Mouse (Mus musculus) layer of hippocampus, adult 18-20 months (tissue): Measurements from ENCODE around the gene Ddx55. TPM values are rescaled to one million over a fixed set of nuclear protein-coding genes. Genes with fewer than 3 reads are reported as not detected.

Source experiments
- DNase-seq, 2 experiments: peaks; one replicate each; pipeline ENCODE4 v3.0.0; 2022; ENCODE audit warnings: low spot score in 2 of 2
- long read RNA-seq: library from polyadenylated mRNA; stranded (forward); transcript quantifications from one replicate; pipeline ENCODE4 v2.0.0, GENCODE M21; 2021
- total RNA-seq, 2 experiments: library from RNA; stranded (reverse); gene quantifications; 2 replicates each; pipeline ENCODE4 v1.2.3; 2021

The Ddx55 gene
- 10 to 100 TPM; 23.8 to 24.4 TPM for total RNA-seq
- long read RNA-seq, transcript Ddx55-201 (14 exons, 2,799 nt): major isoform, 13 of 23 reads
- long read RNA-seq, partial matches to known transcripts: 2 of 23 reads
- long read RNA-seq, other reads (novel, unspliced or antisense): 8 of 23 reads

DNA sequence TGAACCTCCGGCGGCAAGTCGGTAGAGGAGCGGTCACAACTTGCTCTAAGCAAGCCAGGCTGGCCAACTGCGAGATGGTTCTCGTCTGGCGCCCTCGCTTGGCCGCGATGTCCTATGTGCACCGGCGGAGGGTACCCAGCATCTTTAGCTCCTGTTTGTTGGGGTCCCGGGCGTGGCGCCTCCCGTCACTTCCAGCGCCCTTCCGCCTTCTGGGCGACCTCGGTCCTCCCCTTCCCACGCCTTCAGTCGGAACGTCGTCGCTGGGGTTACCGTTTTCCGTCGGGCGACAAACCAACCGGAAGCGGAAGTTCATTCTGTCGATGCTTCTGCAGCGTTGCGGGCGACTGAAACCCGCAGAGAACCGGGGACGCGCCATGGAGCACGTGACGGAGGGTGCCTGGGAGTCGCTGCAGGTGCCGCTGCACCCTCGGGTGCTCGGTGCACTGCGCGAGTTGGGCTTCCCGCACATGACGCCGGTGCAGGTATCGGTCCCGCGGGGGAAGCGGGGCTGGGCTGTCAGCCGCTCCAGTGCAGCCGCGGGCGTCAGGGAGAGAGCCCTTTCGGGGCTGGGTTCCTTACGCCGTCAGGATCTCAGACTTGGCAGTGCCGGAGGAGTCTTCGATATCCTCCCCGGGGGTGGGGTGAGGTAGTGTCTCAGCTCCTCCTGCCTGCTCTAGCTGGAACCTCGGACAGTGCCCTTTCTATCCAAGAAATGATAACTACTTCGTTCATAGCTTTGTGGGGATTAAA lies at the start of gene Ddx55:
TSS of gene Ddx55 (plus strand) at position 307 of the 750 bp plus-strand sequence.
- DNase-seq: peak; percentile 87 to 91

DNA sequence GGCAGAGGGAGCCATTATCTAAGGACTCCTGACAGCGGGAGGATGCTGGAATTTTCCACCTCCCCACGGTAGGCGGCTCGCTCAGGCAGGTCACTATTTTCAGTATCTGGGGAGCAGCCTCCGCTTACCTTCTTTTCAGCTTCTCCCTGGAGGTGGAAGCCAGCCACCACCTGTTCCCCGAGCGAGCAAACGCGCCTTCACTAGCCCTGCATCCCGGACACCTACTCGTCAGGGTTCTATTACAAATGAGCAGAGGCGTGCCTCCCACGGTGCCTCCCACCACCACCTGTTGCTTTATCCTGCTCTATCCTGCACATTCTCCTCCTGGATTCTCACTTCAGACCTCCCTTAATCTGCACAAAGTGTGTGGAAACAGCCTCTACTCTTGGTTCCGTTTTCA lies 48.9 kb upstream of the Ddx55 start:
- peak; percentile 87 to 96 for DNase-seq

DNA sequence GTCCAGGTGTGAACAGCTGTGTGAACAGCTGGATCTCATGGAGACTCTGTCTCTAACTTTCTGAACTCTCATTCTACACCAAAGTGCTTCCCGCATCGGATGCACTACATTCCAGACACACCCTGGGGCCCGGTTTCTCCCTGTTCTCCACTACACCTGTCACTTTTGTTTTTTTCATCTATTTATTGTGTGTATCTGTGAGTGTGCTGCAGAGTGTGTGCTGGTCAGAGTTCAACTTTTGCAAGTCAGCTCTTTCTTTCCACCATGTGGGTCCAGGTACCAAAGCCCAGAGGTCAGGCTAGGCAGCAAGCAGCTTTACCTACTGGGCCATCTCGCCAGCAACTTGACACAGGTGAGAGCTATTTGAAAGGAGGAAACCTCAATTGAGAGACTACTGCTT lies 47.4 kb upstream of the Ddx55 start:
- DNase-seq: no peak

DNA sequence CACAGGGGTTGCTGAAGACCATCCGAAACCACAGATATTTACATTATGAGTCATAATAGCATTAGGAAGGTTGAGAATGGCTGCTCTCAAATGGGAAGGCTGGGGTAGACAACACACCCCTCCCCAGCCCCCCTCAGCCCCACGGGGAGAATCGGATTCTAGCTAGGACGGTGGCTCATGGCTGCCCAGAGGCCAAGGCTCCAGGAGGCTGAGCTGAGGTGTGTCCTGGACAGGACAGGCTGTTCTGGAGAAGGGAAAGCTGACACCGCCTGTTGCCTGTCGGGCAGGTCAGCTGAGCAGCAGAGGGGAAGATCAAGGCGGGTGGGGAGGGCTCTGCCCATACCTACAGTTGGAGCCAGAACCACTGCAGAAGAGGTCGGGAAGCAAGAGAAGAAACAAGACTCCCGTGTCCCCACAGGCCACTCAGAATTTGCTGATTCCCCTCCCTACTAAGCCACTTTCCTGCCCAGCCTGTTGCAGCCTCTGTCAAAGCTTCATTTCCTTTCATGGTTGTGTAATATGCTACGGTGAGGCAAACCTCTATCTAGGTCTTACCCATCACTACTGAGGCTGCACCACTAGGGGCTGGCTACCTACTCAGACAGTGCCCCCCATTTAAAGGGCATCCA lies 45.8 kb upstream of the Ddx55 start:
- no peak for DNase-seq

DNA sequence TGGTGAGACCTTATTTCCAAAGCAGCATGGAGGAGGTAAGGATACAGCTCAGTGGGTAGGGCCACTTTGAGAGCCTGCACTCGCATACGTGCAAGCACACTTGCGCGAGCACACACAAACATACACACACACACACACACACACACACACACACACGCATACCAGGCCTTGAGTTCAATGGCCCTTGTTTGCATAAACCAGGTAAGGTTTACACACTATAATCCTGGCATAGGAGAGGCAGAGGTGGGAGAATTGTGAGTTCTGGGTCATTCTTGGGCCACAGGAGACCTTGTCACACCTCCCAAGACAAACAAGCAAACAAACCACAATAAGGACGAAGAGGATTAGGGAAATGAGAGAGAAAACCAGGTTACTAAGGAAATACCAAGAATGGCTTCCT lies 43.5 kb upstream of the Ddx55 start:
- DNase-seq: no peak

DNA sequence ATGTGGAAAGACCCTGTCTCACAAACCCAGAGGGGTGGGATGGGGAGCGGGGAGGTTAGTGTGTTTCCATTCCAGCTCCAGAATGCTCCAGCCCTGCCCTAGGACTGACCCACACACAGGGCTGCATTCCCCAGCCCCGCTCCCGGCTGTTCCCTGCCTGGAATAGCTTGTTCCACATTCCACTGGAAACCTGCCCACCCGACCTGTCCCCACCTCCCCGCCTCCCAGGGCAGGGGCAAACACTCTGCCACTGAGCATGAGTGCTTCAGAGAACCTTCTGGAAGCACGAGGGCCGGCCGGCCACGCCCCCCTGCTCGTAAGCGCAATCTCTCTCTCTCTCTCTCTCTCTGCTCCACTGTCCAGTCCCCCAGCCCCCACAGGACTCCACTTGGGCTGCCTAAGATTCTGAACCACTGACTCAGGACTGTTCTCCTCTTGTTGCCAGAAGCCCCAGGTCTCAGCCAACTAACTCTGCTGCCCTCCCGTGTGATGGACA lies 42.9 kb upstream of the Ddx55 start:
- no peak for DNase-seq

DNA sequence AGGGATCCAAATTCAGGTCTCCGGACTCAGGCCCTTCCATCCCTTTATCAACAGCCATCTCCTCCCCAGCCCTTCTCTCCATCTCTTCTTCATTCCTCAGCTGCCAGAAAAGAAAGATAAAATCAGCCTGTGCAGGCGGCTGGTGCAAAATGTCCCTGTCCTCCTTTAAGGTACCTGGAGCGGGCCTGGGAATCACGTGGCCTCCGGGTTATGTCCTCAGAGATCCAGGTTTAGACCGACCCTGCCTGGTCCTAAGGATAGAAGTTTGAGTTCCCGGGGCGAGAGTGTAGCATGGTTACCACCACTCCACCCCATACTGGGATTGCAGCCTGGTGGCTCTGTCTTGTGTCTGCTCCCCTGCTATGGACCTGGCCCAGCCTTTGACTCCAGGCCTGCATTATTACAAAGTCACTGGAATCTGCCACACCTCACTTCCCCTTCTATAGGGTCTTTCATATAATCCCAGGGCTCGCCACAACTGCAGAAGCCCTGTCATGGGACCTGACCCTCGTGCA lies 42.1 kb upstream of the Ddx55 start:
- DNase-seq: no peak

DNA sequence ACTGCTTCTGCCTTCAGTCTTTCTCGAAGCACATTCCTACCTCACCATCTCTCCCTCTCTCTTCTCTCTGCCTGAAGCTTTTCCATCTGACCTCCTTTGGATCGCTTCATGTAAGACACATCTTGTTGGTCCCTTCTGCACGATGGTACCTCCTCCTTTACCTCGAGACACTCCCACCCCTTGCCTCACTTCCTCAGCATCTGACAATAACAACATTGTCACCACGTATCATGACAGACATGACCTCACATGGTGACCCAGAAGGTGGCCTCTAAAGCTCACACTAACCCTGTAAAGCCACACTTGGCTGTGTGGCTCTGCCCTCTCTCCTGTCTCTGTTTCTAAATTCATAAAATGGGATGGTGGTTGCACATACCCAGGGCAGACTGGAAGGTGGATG lies 36.9 kb upstream of the Ddx55 start:
- DNase-seq: no peak

DNA sequence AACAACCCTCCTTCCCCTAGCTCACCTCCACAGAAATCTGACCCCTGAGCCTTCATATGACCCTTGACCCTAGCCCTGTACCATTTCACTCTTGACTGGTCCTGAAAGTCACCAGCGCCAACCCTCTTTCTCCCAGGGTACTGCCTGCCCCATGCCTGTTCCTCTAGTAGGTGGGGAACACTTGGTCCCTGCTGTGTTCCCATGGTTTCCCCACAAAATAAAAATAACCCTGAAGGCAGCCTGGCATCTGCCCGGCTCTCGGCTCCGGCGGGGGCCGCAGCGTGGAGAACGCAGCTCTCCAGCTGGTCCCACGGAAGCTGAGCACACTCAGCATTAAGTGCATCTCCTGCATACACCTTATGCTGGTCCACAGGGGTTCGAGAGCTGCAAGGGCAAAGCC lies 34.0 kb upstream of the Ddx55 start:
- DNase-seq: peak; percentile 85 to 92

DNA sequence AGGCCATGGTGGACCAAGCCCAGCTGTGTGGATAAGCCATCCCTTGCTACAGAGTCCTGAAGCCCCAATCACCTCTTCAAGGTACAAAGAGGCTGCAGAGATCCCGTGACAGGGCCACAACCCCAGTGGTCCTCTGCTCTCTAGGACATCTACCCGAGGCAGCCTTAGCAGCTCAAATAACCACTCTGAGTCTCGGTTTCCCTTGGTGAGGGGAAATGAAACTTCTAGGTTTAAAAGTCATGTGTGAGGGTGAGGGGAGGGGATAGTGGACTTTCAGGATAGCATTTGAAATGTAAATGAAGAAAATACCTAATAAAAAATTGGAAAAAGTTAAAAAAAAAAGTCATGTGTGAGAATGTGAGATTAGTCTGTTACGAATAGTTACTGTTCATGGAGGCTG lies 31.1 kb upstream of the Ddx55 start:
- no peak for DNase-seq

DNA sequence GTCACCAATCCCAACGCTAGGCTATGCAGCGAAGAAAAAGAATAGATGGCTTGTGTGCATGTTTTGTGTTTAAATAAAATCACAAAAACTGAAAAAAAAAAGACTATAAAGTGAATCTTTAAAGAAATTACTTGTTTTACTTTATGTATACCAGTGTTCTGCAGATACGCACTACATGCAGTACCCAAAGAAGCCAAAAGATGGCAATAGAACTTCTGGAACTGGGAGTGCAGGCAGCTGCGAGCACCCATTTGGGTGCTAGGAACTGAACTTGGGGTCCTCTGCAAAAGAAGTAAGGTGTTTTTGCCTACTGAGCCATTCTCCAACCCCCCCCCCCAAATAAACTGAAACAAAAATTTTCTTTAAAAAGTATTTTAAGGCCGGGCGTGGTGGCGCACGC lies 29.6 kb upstream of the Ddx55 start:
- DNase-seq: no peak

DNA sequence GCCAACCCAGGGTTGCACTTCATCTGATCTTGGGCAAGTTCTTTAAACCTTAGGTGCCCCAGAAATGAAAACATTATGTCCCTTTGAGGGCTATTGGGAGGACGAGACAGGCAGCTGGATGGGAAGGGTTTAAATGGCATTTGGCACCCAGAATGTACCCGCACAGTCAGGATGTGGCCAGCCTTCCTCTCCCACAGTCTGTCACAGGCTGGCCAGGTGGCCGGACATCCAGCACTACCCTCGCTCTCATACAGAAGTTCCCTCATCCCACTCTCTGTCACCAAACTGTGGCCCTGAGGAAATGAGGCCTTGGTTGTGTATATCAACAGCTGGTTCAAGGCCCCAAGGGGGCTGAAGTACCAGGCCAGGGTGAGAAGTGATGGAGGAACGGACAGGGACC lies 27.7 kb upstream of the Ddx55 start:
- no peak for DNase-seq

DNA sequence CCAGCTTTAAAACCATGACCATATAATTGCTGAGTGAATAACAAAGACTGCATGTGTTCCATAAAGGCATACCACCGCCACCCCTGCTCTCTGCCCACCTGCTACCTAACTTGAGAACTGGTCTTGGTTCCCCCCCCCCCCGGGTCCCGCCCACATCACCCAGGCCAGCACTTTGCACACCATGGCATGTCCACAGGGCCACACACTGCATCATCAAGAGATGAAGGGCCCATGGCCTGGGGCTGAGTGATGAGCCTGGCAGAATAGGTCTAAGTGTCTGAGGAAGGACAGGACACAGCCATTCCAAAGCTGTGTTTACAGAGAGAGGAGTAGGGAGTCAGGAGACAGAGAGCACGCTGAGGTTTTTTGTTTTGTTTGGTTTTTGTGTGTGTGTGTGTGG lies 24.3 kb upstream of the Ddx55 start:
- DNase-seq: no peak

DNA sequence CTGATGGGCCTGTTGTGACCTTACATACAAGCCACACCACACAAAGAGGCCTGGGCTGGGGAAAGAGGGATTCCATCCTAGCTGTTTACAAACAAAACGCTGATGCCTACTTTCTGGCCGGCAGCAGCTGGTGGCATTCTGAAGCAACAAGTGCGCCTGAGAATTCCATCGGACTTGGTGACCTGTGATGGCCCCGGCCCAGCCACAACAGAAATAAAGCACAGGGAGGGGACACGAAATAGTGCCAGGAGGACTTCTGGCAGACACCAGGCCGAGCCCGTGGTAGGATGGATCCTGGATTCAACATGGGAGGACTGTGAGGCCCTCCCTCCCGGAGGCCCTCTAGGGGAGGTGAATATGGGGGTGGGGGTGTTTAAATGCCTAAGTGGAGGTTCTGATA lies 23.9 kb upstream of the Ddx55 start:
- DNase-seq: no peak

DNA sequence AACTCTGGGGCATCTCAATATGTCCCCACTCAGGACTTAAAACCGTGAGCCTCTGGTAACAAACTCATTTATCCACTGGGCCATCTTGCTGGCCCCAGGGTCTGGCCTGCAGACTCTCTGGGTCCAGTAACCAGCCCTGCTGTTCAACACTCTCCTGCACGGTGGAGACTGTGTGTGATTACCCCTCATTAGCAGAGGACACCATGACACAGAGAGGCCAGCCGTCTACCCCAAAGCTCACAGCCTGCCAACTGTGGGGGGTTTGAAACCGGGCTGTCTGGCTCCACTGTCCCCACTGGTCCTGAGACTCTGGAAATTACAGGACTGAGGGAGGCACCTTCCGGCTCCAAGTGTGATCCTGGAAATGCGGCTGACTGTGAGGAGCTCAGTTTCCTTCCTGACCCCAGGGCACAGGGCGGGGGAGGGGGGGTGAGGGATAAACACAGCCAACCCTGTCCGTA lies 23.4 kb upstream of the Ddx55 start:
- DNase-seq: no peak

DNA sequence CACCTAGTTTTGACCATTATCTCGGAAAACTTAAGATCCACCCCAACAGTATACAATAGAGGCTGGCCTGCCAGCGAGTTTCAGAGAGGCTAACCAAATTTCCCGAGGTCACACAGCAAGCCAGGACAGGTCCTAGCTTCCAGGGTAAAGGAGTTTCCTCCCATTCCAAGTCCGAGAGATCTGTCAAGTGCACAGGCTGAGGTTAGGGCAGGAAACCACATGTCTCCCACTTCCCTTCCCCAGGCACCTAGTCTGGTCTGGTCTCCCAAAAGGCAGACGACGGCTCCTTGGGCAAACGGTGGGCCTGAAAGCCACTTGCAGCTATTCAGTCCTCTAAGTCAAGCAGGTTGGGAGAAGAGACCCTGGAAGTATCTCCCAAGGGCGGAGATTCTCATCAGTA lies 23.0 kb upstream of the Ddx55 start:
- no peak for DNase-seq

DNA sequence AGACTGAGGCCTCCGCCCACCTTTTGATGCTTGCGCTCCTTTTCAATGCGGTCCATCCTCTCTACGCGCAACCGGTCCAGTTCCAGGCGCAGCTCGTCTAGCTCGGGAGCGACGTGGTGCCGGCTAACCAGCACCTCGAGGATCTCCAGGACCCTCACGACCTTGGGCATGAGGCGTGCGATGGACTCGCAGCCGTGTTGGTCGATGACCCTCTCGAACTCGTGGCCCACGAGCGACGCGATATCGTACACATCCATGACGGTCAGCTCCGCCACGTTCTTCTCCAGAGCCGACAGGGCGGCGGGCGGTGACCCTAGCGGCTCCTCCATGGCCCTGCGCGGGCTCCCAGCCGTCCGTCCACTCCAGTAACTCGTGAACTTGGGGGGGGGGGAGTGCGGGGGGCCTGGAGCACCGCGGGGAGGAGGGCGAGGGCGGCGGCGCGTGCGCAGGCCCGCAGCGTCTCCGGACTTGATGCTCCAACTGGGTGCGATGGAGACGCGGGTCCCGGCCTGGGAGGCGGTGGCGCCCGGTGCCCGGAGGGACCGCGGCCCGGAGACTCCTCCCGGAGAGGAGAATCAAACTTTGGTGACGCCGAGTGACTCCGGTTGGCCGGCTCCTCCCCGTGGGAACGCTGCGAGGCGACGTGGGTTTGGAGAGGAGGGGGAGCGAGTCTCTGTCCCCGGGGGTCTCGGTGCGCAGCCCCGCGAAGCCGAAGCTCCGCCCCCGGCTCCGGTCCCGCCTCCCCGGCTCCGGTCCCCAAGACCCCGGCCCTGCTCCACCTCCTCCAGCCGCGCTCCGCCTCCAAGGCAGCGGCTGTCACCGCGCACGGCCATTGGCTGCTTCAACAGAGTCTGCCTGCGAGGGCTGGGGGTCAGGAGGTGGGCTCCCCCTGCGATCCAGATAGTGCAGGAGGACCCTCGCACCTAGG lies 21.7 kb upstream of the Ddx55 start, which contains the start of gene Rilpl1:
TSS of gene Rilpl1 (minus strand) at position 737 of the 928 bp plus-strand sequence.
- DNase-seq: peak; percentile 81 to 83

DNA sequence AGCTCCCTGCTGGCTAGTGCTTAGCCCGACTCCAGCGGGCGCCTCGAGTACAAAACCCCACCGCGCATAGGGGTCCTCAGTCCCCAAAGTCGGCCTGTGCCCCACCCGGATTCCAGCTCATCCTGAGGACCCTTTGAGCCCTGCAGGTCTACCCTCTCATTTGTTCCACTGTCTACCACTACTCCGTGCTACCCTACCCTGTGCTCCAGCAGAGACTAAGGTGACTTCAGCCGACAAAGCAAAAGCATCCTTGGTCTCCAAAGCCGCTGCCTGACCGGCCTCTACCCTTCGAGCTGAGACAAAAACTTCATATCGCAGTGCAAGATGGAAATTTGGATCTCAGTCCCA lies 21.1 kb upstream of the Ddx55 start:
- no peak for DNase-seq

DNA sequence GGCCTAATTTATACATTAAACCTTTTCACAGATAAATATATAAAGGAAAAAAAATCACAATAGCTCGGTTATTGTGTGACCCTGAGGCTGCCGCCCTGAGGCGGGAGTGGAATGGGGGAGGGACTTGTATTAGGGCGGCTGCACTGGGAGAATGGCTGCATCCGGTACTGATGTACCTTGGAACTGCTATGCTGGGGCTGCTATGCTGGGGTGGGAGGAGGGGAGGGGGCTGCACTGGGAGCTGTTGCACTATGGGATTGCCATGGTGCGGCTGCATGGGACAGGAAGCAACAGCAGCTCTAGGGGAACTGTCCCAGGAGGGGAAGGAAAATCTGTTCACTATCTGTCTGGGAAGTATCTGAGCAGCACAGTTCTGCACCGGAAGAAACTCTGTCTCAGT lies 20.2 kb upstream of the Ddx55 start:
- no peak for DNase-seq

DNA sequence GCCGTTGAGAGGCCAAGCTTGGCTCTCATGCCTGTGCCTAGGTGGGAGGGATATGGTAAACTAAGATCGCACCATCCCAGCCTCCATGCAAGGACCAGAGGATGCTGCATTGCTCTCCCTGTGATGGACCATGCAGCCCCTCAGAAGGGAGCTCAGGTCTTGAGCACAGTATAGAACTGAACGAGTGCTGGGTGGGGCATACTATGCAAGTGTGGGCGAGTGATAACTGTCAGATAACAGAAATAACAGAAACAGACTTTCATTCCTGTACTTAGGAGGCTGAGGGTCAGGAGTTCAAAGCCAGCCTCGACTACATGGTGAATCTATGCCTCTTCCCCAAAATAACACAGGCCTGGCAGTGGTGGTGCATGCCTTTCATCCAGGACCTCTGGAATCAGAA lies 17.6 kb upstream of the Ddx55 start:
- no peak for DNase-seq

DNA sequence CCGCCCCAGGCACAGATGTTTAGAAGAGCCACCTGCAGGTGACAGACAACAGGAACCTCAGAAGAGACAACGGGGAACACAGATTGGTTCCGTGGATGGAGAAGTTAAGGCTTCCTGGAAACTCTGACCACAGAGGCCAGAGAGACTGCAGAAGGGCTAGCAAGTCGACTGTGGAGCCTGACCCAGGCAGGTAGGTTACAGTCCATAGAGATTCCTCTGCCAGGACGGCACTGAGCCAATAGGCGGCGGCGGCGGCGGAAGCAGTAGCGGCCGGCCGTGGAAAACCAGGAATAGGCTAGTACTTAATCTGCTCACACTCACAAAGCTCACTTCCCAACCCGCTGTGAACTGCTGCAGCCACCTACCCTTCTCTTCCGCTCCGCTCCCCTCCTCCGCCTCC lies 15.9 kb upstream of the Ddx55 start:
- peak in 1 of 2 experiments; percentile 36 for DNase-seq
